Mouse (Mus musculus): ENCODE data around the gene Ankrd24. TPM values are rescaled to one million over a fixed set of nuclear protein-coding genes. Genes with fewer than 3 reads are reported as not detected.

Ankrd24 gene
- total and polyA plus RNA-seq, 3 experiments: 7.8 to 33.7 (median 7.9) TPM

DNA sequence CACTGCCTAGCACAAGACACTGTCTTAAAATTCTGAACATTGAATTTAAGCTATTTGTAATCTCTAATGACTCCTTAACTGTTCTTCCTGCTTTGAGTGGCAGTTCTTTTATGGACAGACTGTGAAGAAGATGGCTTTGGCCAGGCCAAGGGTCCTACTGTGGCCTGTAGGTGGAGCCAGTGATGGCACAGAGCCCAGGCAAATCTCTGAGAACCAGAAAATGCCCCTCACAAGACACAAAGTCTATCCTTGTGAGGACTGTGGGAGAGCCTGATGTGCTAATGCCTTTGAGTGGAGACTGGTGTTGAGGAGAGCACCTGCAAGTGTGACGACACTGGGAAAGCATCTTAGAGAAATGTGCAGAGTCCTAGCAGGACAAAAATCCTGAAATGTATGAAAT lies 20.0 kb upstream of the Ankrd24 start:
- Histone ChIP-seq H3K36me3 (ENCODE audit: control insufficient read depth, insufficient read depth, low read length) (no peaks in the 10 kb centered on the region), H3K79me2 (replicated peaks; ENCODE audit: control insufficient read depth, insufficient read depth, low read length) (no peaks in the 10 kb centered on the region), H3K4me1 (ENCODE audit: control insufficient read depth, insufficient read depth, low read length) (peaks cover 4% of the 10 kb centered on the region; the same call in 1 of the 2 replicates), H3K27me3 (ENCODE audit: control insufficient read depth, insufficient read depth, low read length) (no peaks in the 10 kb centered on the region), H3K9ac (ENCODE audit: low read depth, low read length) (no peak overlapping the region), H3K4me3 (no peak overlapping the region), H3K27ac (no peak overlapping the region)
- 97% methylated on average over 1 of the region's 1 CpGs for WGBS
- intact Hi-C loops (cut with DNase I): loop anchor here (5.0 kb wide), 1 partner anchor 564 kb away; no protein-coding TSS in a partner anchor
- TF ChIP-seq CTCF (IDR thresholded peaks at IDR 0.05) (peak; percentile 39), EP300 (IDR thresholded peaks at IDR 0.05; ENCODE audit: insufficient read depth, low read depth, low read length) (no peak)
- DNase-seq: no peak

DNA sequence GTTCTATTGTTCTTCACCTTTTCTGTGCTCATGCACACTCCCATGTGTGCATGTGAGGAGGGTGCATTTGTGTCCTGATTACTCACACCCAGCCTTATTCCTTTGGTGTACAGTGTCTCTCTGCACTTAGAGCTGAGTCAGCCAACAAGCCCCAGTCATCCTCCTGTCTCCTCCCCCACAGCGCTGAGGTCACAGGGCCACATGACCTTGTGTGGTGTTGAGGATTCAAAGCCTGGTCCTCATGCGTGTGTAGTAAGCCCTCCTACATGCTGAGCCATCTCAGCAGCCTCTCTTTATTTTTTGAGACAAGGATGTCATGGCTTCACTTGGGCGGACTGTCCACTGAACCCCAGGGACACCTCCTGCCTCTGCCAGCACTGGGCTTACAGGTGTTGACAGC lies 15.6 kb upstream of the Ankrd24 start:
- no peak for DNase-seq
- no peaks in the 10 kb centered on the region for H3K27me3 ChIP-seq (ENCODE audit: control insufficient read depth, insufficient read depth, low read length)
- H3K27ac ChIP-seq: no peak overlapping the region
- no peak for TF ChIP-seq CTCF (IDR thresholded peaks at IDR 0.05)
- TF ChIP-seq POLR2A (IDR thresholded peaks at IDR 0.05; ENCODE audit: insufficient read depth, low read depth, low read length): no peak
- TF ChIP-seq EP300 (IDR thresholded peaks at IDR 0.05; ENCODE audit: insufficient read depth, low read depth, low read length): no peak
- intact Hi-C loops (cut with DNase I): no loop called here
- H3K4me1 ChIP-seq (ENCODE audit: control insufficient read depth, insufficient read depth, low read length): no peaks in the 10 kb centered on the region
- 59% methylated on average over 3 of the region's 3 CpGs for WGBS
- H3K79me2 ChIP-seq (replicated peaks; ENCODE audit: control insufficient read depth, insufficient read depth, low read length): no peaks in the 10 kb centered on the region
- H3K9ac ChIP-seq (ENCODE audit: low read depth, low read length): no peak overlapping the region
- H3K36me3 ChIP-seq (ENCODE audit: control insufficient read depth, insufficient read depth, low read length): no peaks in the 10 kb centered on the region
- no peak overlapping the region for H3K4me3 ChIP-seq

GRCm38 (mm10) chr10:81615486-81615885 lies 12.9 kb upstream of the Ankrd24 start:
- 74% methylated on average over 6 of the region's 6 CpGs for WGBS
- intact Hi-C loops (cut with DNase I): no loop called here
- Histone ChIP-seq H3K79me2 (replicated peaks; ENCODE audit: control insufficient read depth, insufficient read depth, low read length) (no peaks in the 10 kb centered on the region), H3K4me1 (ENCODE audit: control insufficient read depth, insufficient read depth, low read length) (no peaks in the 10 kb centered on the region), H3K27ac (no peak overlapping the region), H3K9ac (ENCODE audit: low read depth, low read length) (no peak overlapping the region), H3K36me3 (ENCODE audit: control insufficient read depth, insufficient read depth, low read length) (no peaks in the 10 kb centered on the region), H3K4me3 (no peak overlapping the region), H3K27me3 (ENCODE audit: control insufficient read depth, insufficient read depth, low read length) (no peaks in the 10 kb centered on the region)
- TF ChIP-seq CTCF (IDR thresholded peaks at IDR 0.05) (no peak), EP300 (IDR thresholded peaks at IDR 0.05; ENCODE audit: insufficient read depth, low read depth, low read length) (no peak), POLR2A (IDR thresholded peaks at IDR 0.05; ENCODE audit: insufficient read depth, low read depth, low read length) (no peak)
- no peak for DNase-seq

- TF ChIP-seq POLR2A (IDR thresholded peaks at IDR 0.05; ENCODE audit: insufficient read depth, low read depth, low read length): no peak
- no peak for TF ChIP-seq CTCF (IDR thresholded peaks at IDR 0.05)
- TF ChIP-seq EP300 (IDR thresholded peaks at IDR 0.05; ENCODE audit: insufficient read depth, low read depth, low read length): no peak
- H3K79me2 ChIP-seq (replicated peaks; ENCODE audit: control insufficient read depth, insufficient read depth, low read length): no peaks in the 10 kb centered on the region
- DNase-seq: no peak
- 74% methylated on average over 5 of the region's 5 CpGs for WGBS
- intact Hi-C loops (cut with DNase I): no loop called here
- no peaks in the 10 kb centered on the region for H3K36me3 ChIP-seq (ENCODE audit: control insufficient read depth, insufficient read depth, low read length)
- H3K4me1 ChIP-seq (ENCODE audit: control insufficient read depth, insufficient read depth, low read length): no peaks in the 10 kb centered on the region
- no peak overlapping the region for H3K9ac ChIP-seq (ENCODE audit: low read depth, low read length)
- no peaks in the 10 kb centered on the region for H3K27me3 ChIP-seq (ENCODE audit: control insufficient read depth, insufficient read depth, low read length)
- no peak overlapping the region for H3K4me3 ChIP-seq
- no peak overlapping the region for H3K27ac ChIP-seq
These were observed 8.4 kb upstream of the Ankrd24 start for GRCm38 (mm10) chr10:81619976-81620375.

- H3K36me3 ChIP-seq (ENCODE audit: control insufficient read depth, insufficient read depth, low read length): no peaks in the 10 kb centered on the region
- H3K9ac ChIP-seq (ENCODE audit: low read depth, low read length): no peak overlapping the region
- no peaks in the 10 kb centered on the region for H3K27me3 ChIP-seq (ENCODE audit: control insufficient read depth, insufficient read depth, low read length)
- no peaks in the 10 kb centered on the region for H3K4me1 ChIP-seq (ENCODE audit: control insufficient read depth, insufficient read depth, low read length)
- intact Hi-C loops (cut with DNase I): no loop called here
- H3K27ac ChIP-seq: no peak overlapping the region
- TF ChIP-seq POLR2A (IDR thresholded peaks at IDR 0.05; ENCODE audit: insufficient read depth, low read depth, low read length) (no peak), EP300 (IDR thresholded peaks at IDR 0.05; ENCODE audit: insufficient read depth, low read depth, low read length) (no peak), CTCF (IDR thresholded peaks at IDR 0.05) (no peak)
- DNase-seq: no peak
- no peak overlapping the region for H3K4me3 ChIP-seq
- H3K79me2 ChIP-seq (replicated peaks; ENCODE audit: control insufficient read depth, insufficient read depth, low read length): no peaks in the 10 kb centered on the region
- 59% methylated on average over 9 of the region's 9 CpGs for whole genome bisulfite sequencing
These were observed 7.6 kb upstream of the Ankrd24 start for GRCm38 (mm10) chr10:81620786-81621185.

DNA sequence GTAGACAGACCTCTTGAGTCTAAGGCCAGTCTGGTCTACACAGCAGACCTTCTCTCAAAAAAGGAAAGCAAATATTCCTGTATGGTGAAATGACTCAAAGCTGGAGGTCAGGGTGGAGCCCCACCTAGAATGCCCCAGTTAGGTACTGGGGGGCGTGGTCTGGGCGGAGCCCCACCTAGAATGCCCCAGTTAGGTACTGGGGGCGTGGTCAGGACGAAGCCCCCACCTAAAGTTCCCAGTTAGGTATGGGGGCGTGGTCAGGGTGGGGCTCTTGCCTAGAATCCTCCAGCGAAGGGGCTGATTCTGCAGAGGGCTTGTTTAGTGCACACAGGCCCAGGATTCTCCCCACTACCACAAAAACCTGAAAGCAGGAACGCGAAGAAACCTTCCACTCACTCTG lies 4.9 kb upstream of the Ankrd24 start:
- H3K27me3 ChIP-seq (ENCODE audit: control insufficient read depth, insufficient read depth, low read length): no peaks in the 10 kb centered on the region
- WGBS: 67% methylated on average over 8 of the region's 8 CpGs
- peaks cover 5% of the 10 kb centered on the region for H3K4me1 ChIP-seq (ENCODE audit: control insufficient read depth, insufficient read depth, low read length)
- H3K9ac ChIP-seq (ENCODE audit: low read depth, low read length): no peak overlapping the region
- intact Hi-C loops (cut with DNase I): no loop called here
- no peak overlapping the region for H3K4me3 ChIP-seq
- no peaks in the 10 kb centered on the region for H3K79me2 ChIP-seq (replicated peaks; ENCODE audit: control insufficient read depth, insufficient read depth, low read length)
- H3K27ac ChIP-seq: no peak overlapping the region
- TF ChIP-seq CTCF (IDR thresholded peaks at IDR 0.05) (no peak), EP300 (IDR thresholded peaks at IDR 0.05; ENCODE audit: insufficient read depth, low read depth, low read length) (no peak), POLR2A (IDR thresholded peaks at IDR 0.05; ENCODE audit: insufficient read depth, low read depth, low read length) (no peak)
- no peaks in the 10 kb centered on the region for H3K36me3 ChIP-seq (ENCODE audit: control insufficient read depth, insufficient read depth, low read length)
- no peak for DNase-seq
